Mouse (Mus musculus) kidney, adult 2 months (tissue): ENCODE measurements around the gene Tenm3. TPM values are rescaled to one million over a fixed set of nuclear protein-coding genes. Genes with fewer than 3 reads are reported as not detected.

Source experiments
- DNase-seq: peaks from one replicate; pipeline ENCODE4 v3.0.0; 2021
- H3K27ac ChIP-seq: fragments of 200-500 bp; 2 replicates; pipeline ENCODE4 v1.5.1; 2012; ENCODE audit warnings: low read depth, low read length, control low read depth, inconsistent platforms; ENCODE audit not compliant: insufficient read depth
- H3K27me3 ChIP-seq: fragments of 200-500 bp; replicated peaks from 2 replicates; pipeline ENCODE4 v1.6.1; 2012; ENCODE audit warnings: mild to moderate bottlenecking, moderate library complexity, low read length, inconsistent platforms; ENCODE audit not compliant: control insufficient read depth, insufficient read depth
- H3K36me3 ChIP-seq: fragments of 200-500 bp; 2 replicates; pipeline ENCODE4 v1.6.1; 2012; ENCODE audit warnings: mild to moderate bottlenecking, moderate library complexity, low read length, inconsistent platforms; ENCODE audit not compliant: control insufficient read depth, insufficient read depth
- H3K4me1 ChIP-seq: fragments of 200-500 bp; 2 replicates; pipeline ENCODE4 v1.6.1; 2011; ENCODE audit warnings: low read length; ENCODE audit not compliant: control insufficient read depth, insufficient read depth
- H3K4me3 ChIP-seq: fragments of 200-500 bp; 2 replicates; pipeline ENCODE4 v1.5.1; 2011; ENCODE audit warnings: mild to moderate bottlenecking, low read depth, low read length, control low read depth; ENCODE audit not compliant: insufficient read depth
- CTCF ChIP-seq: fragments of 200-500 bp; conservative IDR thresholded peaks from 2 replicates; pipeline ENCODE4 v1.5.1; 2011; ENCODE audit warnings: low read depth, mild to moderate bottlenecking, control low read depth, low read length, moderate library complexity, mixed read lengths; ENCODE audit not compliant: insufficient read depth, insufficient read length
- POLR2A ChIP-seq: fragments of 200-500 bp; IDR thresholded peaks from one replicate; pipeline ENCODE4 v1.6.1; 2011; ENCODE audit warnings: low read depth, low read length, control low read depth
- WGBS: fragments of 180-500 bp; shearing (Covaris S2); methylation state at CpG from one replicate; pipeline ENCODE4 v1.1.7; 2018; 5-methylcytosine and 5-hydroxymethylcytosine counted together
- polyA plus RNA-seq: library from polyadenylated mRNA; depleted of rRNA; stranded (reverse); fragments of >200 nt; gene quantifications from 2 replicates; pipeline ENCODE4 v1.2.3, GENCODE M21; 2012

Gene Tenm3
- polyA plus RNA-seq, 1 experiment, result 2.0 TPM

- H3K27ac ChIP-seq, result no peak overlapping the region
- no peaks in the 10 kb centered on the region for H3K4me1 ChIP-seq
- no peak overlapping the region for H3K4me3 ChIP-seq
- 59% methylated on average over 12 of the region's 12 CpGs for WGBS
- no peak for DNase-seq
- no peaks in the 10 kb centered on the region for H3K27me3 ChIP-seq
- TF ChIP-seq CTCF, result no peak
- no peak for TF ChIP-seq POLR2A
- no peaks in the 10 kb centered on the region for H3K36me3 ChIP-seq
These were observed 463.7 kb downstream of the Tenm3 start for GRCm38 (mm10) chr8:48380035-48380434.

- no peak overlapping the region for H3K27ac ChIP-seq
- no peak overlapping the region for H3K4me3 ChIP-seq
- no peak for DNase-seq
- H3K27me3 ChIP-seq, result no peaks in the 10 kb centered on the region
- H3K4me1 ChIP-seq, result no peaks in the 10 kb centered on the region
- no peaks in the 10 kb centered on the region for H3K36me3 ChIP-seq
- 61% methylated on average over 6 of the region's 6 CpGs for WGBS
- TF ChIP-seq POLR2A, result no peak
- TF ChIP-seq CTCF, result no peak
These were observed 467.0 kb downstream of the Tenm3 start for GRCm38 (mm10) chr8:48376774-48377173.

GRCm38 (mm10) chr8:48375183-48375582, 468.6 kb downstream of the Tenm3 start:
- DNase-seq, result no peak
- WGBS, result 88% methylated on average over 5 of the region's 5 CpGs
- TF ChIP-seq POLR2A, result no peak
- TF ChIP-seq CTCF, result no peak
- no peaks in the 10 kb centered on the region for H3K27me3 ChIP-seq
- no peaks in the 10 kb centered on the region for H3K4me1 ChIP-seq
- H3K36me3 ChIP-seq, result no peaks in the 10 kb centered on the region
- H3K27ac ChIP-seq, result no peak overlapping the region
- H3K4me3 ChIP-seq, result no peak overlapping the region

GRCm38 (mm10) chr8:48373404-48373803, 470.3 kb downstream of the Tenm3 start:
- TF ChIP-seq POLR2A (no peak), CTCF (no peak)
- H3K36me3 ChIP-seq, result no peaks in the 10 kb centered on the region
- WGBS, result 92% methylated on average over 11 of the region's 11 CpGs
- no peak overlapping the region for H3K27ac ChIP-seq
- no peaks in the 10 kb centered on the region for H3K4me1 ChIP-seq
- no peak overlapping the region for H3K4me3 ChIP-seq
- DNase-seq, result no peak
- H3K27me3 ChIP-seq, result no peaks in the 10 kb centered on the region

- no peak for DNase-seq
- Histone ChIP-seq H3K4me1 (no peaks in the 10 kb centered on the region), H3K36me3 (no peaks in the 10 kb centered on the region), H3K27ac (no peak overlapping the region), H3K27me3 (no peaks in the 10 kb centered on the region), H3K4me3 (no peak overlapping the region)
- TF ChIP-seq POLR2A (no peak), CTCF (no peak)
- 74% methylated on average over 10 of the region's 10 CpGs for WGBS
These were observed 476.6 kb downstream of the Tenm3 start for GRCm38 (mm10) chr8:48367164-48367563.

GRCm38 (mm10) chr8:48356849-48357248, 486.9 kb downstream of the Tenm3 start:
- Histone ChIP-seq H3K4me3 (no peak overlapping the region), H3K36me3 (no peaks in the 10 kb centered on the region), H3K27ac (no peak overlapping the region), H3K4me1 (no peaks in the 10 kb centered on the region), H3K27me3 (no peaks in the 10 kb centered on the region)
- no peak for DNase-seq
- TF ChIP-seq POLR2A, result no peak
- TF ChIP-seq CTCF, result no peak
- 63% methylated on average over 2 of the region's 2 CpGs for WGBS

GRCm38 (mm10) chr8:48353458-48353857, 490.3 kb downstream of the Tenm3 start:
- Histone ChIP-seq H3K27ac (no peak overlapping the region), H3K4me3 (no peak overlapping the region), H3K36me3 (no peaks in the 10 kb centered on the region), H3K4me1 (no peaks in the 10 kb centered on the region), H3K27me3 (no peaks in the 10 kb centered on the region)
- TF ChIP-seq CTCF (no peak), POLR2A (no peak)
- 93% methylated on average over 6 of the region's 6 CpGs for WGBS
- no peak for DNase-seq

GRCm38 (mm10) chr8:48348901-48349300, 494.9 kb downstream of the Tenm3 start:
- no peak for TF ChIP-seq CTCF
- no peak for TF ChIP-seq POLR2A
- Histone ChIP-seq H3K4me3 (no peak overlapping the region), H3K36me3 (no peaks in the 10 kb centered on the region), H3K27me3 (no peaks in the 10 kb centered on the region), H3K4me1 (no peaks in the 10 kb centered on the region), H3K27ac (no peak overlapping the region)
- 97% methylated on average over 5 of the region's 5 CpGs for WGBS
- no peak for DNase-seq
